Mouse (Mus musculus) spleen, adult 2 months (tissue): ENCODE measurements at regions not wholly inside any gene's neighbourhood (a gene's known extent, or its start where the extent isn't known, plus 50 kb on each side); places are given as distances from the start of the nearest gene placed in this dataset.

Experiments used
- CTCF ChIP-seq: fragments of 200-500 bp; IDR thresholded peaks from 2 replicates; pipeline ENCODE4 v1.5.1; 2011; ENCODE audit warnings: mild to moderate bottlenecking, inconsistent platforms; ENCODE audit not compliant: insufficient read depth, insufficient read length, insufficient replicate concordance; ENCODE audit errors: extremely low read depth
- POLR2A ChIP-seq: fragments of 200-500 bp; IDR thresholded peaks from 2 replicates; pipeline ENCODE4 v1.6.1; 2011; ENCODE audit warnings: low read depth, low read length, inconsistent platforms

GRCm38 (mm10) chr15:59153416-59154250 is 264.5 kb downstream of the Gm49356 start:
- TF ChIP-seq POLR2A (no peak), CTCF (no peak)
